Mouse (Mus musculus) kidney, adult 2 months (tissue): Measurements from ENCODE around the gene Golga5.

Experiments
- CTCF ChIP-seq: fragments of 200-500 bp; conservative IDR thresholded peaks from 2 replicates; pipeline ENCODE4 v1.5.1; 2011; ENCODE audit warnings: low read depth, mild to moderate bottlenecking, control low read depth, low read length, moderate library complexity, mixed read lengths; ENCODE audit not compliant: insufficient read depth, insufficient read length
- POLR2A ChIP-seq: fragments of 200-500 bp; IDR thresholded peaks from one replicate; pipeline ENCODE4 v1.6.1; 2011; ENCODE audit warnings: low read depth, low read length, control low read depth

- TF ChIP-seq POLR2A (no peak), CTCF (no peak)
Observed at GRCm38 (mm10) chr12:102425048-102425578, 43.8 kb upstream of the Golga5 start.
